Mouse (Mus musculus) cerebellum, postnatal 36 days (tissue): ENCODE measurements around the gene Grip1.

Experiments used
- DNase-seq, 2 experiments: peaks; one replicate each; pipeline ENCODE4 v3.0.0; 2021 to 2022; ENCODE audit warnings: mixed read lengths in 2 of 2

Grip1 gene

DNA sequence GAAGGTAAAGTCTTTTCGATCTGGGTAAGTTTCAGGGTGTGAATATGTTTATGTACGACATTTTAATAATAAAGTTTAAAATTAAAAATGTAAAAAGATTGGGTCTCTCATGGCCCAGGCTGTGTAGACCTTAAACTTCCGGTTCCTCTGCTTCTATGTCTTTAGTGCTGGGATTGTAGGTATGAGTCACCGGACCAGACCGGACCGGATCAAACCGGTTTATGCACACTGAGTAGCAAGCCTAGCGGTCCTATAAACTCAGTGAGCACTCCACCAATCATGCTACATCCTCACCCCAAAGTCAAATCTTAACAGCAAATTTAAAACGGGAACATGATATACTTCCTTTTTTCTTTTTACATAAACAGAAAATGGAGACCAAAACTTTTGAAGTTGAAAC is 530.7 kb downstream of the Grip1 start:
- DNase-seq, result no peak

DNA sequence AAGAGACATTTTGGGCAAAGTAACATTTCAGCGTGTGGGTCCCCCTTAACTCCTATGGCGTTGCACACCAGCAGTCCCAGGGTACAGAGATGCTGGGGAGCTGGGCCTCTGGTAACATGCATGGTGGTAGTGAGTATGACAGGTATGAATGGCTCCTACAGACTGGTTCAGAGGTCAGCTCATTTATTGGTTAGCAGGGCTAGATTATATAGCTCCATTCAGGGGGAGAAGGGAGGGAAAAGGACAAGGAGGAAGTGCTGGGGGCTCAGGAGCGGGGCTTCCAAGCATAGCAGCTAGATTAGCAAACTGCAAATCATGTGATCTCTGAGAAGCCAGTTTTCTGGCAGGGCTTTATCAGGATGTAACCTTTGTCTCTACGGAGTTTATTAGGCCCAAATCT is 544.8 kb downstream of the Grip1 start:
- DNase-seq, result no peak

DNA sequence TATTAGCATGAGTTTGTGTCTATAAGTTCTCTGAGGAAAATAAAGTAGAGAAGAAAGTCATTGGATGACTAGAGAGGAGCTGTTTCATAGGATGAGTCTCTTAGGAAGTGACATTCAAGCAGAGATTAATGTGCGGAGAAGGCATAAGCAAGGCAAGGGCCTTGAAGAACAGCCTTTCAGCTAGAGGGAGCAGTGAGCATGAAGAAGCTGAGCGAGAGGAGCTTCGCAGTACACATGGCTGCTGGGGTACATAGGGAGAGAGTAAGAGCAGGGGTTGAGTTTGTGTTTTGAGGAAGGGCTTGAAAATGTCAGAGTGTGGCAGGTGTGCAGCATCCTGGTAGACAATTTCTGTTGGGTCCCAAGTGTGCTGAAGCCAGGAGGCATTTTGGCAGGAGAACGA is 548.5 kb downstream of the Grip1 start:
- DNase-seq, result no peak

DNA sequence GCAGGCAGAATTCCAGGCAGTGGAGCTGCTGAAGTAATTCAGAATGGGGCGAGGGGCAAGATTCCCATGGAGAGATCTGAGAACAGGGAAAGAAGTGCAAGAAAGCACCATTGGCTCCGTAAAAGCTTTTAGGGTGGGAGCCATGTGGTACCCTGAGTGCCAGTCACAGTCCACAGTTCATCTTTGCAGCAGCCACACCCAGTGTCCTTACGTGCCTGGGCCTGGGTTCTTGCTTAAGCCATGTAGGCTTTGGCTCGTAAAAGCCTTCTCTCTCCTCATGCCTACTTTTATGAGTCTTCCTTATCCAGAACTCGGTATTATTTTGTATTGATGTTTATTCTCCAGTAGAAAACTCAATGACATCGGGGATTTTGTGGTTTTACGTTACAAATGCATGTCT is 550.5 kb downstream of the Grip1 start:
- no peak for DNase-seq

DNA sequence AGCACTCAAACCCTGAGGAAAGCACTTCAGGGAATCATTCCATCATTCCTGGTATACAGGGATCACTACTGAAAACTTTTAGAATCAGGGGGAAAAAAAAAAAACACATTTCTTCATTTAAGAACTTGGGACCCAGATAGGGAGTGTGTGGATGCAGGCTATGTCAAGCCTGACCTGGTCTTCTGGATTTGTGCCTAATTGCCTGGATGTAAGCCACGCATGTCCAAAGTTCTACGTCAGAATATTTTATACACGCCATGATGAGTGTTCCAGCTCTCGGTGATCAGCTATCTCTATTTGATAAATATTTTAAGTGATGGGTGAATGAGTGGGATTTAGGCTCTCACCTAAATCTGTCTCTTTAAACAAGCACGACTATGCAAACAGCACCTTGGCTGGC is 552.0 kb downstream of the Grip1 start:
- DNase-seq, result no peak

DNA sequence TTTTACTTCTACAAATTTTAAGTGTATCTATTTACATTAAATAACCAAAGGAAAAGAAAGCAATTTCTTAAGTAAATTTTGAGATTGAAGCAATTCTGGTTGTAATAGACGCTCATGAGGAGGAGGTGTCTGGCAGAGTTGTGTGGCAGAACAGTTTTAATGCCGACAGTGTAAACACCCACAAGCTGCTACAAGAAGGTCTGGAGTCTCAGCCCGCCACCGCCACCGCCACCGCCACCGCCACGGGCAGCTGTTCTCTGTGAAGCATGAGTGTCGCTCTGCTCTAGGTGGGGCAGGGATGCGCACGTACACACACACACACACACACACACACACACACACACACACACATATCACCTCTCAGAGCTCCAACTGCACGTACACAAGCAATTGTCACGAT is 558.7 kb downstream of the Grip1 start:
- no peak for DNase-seq

DNA sequence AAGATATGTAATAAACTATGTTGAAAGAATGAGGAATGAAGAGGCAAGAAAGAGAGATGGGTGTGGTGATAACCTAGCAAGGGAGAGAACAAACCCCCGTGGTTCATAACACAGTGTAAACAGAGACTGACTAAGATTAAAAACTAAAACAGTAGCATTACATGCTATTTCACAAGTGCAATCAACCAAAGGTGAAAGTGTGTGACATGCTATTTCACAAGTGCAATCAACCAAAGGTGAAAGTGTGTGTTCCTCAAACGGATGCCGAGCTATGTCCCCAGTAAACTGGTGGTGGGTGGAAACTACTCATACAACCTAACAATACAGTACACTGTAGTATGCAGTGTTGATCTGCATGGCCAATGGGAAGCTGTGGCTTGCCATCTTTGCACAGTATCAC is 561.5 kb downstream of the Grip1 start:
- no peak for DNase-seq

DNA sequence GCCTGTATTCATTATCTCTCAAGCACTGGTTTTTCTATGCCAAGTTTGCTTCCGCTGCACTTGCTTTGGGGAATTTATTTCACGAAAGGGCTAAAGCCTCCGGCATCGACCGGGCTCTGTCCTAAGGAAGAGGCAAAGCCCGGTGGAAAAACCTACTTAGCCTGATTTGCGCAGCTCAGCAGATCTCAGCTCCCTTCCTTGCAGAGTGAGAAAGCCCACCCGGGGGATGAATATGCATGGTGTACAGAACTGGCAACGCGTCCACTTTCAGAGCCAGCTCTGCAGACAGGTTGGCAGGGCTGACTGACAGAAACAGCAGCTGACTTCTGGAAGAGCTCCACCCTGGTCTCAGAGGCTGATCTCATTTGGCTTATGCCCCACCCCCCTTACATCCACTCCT is 572.8 kb downstream of the Grip1 start:
- DNase-seq, result no peak

DNA sequence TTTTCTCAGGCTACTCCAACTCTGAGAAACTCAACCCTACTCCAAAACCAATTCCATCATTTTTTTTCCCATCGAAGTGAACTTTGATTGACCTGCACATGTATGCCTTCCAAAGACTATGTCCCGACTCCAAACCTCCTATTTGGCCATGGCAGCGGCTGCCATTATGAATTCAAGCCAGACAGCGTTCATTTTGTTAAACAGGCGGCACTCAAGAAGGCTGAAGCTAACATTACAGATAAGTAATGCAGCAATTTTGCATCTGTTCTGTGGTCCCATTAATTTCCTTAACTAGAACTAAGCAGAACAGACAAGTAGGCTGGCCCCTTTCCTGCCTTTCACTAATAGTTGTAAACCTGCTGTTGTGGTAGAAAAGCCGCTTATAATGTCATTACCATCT is 577.3 kb downstream of the Grip1 start:
- no peak for DNase-seq

DNA sequence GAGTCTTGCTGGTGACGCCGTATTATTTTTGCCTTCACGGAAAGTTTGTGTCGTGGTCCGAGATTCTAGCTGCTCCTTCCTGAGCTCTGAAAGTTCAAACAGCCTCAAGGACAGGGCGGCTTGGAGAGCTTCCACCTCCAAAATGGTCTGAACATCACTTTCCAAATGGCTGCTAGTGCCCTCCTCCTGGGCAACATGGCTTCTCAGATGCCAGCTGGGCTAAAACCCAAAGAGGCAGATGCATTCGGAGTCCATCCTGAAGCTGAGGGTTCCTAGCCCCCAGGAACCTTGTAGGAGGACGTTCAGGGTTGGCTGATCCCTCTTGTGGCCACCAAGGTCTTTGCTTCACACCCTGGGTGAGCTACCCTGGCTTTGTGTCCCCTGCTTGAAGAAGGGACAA is 577.7 kb downstream of the Grip1 start:
- peak in 1 of 2 experiments; percentile 6 for DNase-seq

DNA sequence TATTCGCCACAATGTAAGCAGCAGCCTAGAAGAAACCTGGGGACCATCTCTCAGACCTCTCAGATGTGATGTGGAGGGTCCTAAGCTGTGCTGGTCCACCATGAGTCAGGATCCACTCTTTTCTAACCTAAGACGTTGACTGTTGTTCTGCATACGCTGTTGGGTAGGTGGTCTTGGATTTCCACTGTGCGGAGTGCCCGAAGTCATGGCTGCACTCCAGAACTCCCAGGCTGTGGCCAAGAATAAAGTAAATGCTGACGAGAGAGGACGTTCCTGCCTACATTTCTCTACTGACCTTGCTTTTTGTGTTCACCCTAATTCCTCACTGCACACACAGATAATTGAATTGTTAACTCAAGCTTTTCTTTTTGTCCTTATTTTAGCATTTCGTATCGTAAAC is 580.2 kb downstream of the Grip1 start:
- no peak for DNase-seq

DNA sequence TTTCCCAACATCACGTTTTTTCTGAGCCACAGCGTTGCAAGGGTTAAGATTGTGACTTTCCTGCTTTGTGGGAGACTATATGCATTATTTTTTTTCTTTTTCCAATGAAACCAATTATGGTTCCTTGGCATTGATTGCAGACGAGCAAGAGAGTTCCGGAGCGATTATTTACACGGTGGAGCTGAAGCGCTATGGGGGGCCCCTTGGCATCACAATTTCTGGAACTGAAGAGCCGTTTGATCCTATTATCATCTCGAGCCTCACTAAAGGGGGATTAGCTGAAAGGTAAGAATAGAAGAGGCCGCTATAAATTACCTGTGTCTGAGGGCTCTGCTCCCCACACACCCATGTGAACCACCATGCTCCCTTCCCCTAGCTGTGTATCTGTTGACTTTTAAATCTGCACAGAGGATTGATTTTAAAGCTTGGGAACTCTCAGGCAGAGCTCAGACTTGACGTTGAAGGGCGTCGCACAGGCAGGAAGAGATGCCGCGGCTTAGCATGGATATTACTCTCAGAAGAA is 581.6 kb downstream of the Grip1 start:
- no peak for DNase-seq

DNA sequence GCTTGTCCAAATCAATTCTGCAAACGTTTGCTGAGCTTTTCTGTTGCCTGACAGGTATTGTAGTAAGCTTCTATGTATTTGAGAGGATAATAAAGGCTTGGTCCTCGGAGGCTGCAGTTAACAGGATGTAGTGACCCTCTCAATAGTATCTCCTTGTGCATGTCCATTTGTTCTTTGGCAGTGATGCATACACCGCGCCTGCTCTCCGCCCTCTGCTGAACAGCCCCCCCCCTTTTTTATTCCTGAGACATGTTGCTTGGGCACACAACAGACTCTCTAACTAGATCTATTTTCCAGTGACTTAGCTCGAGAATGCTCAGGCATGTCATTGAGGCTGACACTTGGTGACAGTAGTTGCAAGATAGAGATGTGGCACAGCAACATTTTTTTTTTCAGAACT is 582.2 kb downstream of the Grip1 start:
- DNase-seq, result no peak

DNA sequence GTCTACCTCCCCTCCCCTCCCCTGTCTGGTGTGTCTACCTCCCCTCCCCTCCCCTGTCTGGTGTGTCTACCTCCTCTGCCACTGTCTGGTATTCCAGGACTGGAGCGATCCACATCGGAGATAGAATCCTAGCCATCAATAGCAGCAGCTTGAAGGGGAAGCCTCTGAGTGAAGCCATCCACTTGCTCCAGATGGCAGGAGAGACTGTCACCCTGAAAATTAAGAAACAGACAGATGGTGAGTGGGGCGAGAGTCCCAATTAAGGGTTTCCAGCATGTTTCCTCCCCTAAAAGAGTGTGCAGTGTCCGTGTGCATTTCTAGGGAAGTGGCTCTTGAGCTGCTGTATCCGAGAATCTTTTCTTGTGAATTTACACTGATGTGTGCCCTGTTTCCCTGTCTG is 584.6 kb downstream of the Grip1 start:
- DNase-seq, result no peak

DNA sequence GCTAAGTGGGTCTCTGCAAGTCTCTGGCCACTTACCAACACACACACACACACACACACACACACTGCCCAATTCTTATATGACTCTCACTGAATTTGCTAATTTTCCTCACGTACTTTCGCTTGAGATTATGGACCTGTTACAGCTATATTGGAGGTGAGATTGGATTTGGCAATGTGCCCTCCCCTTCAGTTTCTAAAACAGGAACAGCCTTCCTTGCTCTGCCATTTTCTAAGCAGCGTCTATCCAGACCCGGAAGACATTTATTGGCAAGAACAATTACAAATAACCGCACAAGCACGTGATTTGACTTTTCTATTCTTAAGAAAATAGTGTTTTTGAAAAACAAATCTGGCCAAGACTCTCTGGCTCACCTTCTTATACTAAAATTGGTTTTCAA is 590.6 kb downstream of the Grip1 start:
- DNase-seq, result no peak

DNA sequence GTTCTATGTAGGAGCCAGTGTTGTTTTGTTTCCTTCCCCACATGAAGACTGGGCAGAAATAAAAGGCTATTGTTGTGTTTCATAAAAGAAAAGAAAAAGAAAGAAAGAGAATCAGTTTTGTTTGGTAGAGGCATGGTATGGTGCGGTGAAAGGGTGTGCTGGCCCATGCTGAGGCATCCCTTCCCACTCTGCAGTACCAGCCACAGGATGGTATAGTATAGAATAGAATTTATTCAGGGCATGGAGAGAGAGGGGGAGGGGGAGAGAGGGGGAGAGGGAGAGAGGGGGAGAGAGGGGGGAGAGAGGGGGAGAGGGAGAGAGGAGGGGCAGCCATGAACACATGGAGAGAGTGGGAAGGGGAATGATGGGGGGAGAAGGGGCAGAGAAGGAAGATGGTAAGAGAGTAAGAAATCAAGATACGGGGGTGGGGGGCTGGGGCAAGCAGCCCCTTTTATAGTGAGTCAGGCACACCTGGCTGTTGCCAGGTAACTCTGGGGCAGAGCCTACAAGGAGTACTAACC is 591.1 kb downstream of the Grip1 start:
- DNase-seq, result no peak

DNA sequence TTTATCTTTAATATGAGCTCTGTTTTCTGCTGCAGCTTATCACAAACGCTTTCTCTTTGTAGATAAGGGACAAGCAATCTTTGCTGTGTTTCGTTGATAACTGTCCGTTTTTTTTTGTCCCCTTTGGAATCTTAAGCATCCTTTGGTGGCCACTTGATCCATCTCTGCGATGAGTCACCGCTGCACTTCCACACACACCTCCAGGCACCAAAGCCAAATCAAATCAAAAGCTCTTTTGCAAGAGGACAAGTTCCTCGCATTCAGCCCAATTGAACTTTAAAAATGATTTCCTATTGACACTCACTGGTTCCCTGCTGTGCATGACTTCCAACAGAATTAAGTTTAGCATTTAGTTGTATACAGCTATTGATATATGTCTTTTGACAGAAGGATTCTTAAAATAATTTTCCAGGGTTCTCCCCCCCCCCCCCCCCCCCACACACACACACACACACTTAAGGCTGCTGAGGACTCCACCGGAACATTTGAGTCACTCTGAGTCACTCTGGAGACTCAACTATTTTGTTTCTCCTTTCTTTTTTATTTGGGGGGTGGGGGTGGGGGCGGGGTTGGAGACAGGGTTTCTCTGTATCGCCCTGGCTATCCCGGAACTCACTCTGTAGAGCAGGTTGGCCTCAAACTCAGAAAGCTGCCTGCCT is 607.1 kb downstream of the Grip1 start:
- no peak for DNase-seq

DNA sequence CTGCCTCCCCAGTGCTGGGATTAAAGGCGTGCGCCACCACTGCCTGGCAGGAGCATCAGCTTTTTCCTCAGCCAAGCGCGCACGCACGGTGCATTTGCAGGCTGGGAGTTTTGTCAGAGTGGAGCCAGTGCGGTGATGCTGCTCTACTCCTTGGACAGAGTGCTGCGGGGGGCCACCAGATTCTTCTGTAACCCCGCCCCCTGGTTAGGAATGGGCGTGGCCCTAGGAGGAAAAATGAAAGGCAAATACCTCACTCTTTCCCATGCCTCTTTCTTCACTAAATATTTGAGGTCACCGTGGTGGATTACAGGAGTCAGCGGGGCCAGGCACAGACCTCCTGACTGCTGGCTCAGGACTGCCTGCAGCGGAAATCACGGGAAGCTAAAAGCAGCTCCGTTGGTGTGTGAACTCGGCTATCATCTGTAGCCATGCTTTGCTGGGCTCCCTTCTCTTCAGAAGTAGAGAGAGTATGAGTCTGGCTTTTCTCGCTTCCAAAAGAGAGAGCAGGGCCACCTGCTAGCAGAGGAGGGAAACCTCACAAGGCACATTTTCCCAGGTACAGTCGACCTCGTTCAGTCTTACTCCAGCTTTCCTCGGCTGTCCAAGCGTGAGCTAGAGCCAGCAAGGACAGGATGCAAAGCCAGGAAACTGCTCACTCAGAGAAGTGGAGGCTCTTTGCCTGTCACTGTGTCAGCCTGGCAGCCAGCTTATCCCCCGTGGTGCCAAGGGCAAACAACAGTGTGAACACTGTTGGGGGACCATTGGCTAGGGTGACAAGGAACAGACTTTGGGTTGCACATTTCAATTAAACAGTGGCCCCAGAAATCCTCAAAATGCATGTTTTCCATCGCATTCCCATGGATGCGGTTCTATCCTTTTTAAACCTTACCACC is 607.9 kb downstream of the Grip1 start:
- no peak for DNase-seq

DNA sequence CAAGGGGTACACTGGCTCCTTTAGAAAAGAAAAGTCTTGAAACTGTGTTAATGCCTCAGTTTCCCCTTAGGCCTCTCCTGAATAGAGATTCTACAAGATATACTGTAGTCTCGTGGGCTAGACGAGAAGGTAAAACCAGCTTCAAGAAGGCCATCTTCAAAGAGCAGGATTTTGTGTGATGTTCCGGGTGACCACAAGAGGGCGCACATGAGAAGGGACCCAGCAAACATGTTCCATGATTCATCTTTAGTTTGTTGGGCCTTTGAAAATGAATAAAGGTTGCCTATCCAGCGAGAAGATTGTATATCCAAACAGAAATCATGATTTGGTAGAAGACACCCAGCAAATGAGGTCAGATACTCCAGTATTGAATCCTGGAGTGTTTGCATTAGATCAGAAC is 610.8 kb downstream of the Grip1 start:
- DNase-seq, result peak; percentile 48 to 55

DNA sequence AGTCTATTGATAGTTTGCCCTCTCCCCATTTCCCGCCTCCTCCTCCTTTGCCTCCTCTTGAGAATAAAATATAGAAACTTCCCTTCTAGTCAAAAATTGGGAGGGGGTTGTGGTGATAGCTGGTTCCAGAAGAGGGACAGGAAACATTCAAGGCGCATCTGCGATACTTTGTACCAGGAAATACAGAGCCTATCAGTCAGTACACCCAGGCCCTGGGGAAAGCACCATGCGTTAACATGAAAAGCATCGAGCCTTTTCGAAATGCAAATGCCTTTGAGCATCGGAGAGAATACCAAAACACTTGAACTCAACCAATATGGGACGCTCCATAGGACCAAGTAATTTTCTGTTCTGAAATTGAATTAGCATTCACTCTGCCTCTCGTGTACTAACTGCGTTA is 612.7 kb downstream of the Grip1 start:
- DNase-seq, result no peak

DNA sequence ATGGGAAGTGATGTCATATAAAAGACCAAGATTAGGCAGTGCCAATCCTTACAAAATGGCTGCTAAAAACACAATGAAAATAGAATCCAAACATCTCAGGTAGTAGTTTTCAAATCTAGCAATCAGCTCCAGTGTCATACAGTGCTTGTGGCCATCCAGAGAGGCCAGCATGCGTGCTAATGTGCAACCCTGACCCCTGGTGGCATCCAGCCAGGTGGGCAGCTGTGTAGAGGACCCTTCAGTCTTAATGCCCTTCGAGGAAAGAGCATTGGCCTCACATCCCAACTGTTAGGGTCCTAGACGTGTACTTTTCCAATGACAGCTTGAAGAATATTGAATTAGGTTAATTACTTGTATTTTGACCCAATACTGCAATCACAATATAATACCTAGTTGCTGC is 624.2 kb downstream of the Grip1 start:
- no peak for DNase-seq

DNA sequence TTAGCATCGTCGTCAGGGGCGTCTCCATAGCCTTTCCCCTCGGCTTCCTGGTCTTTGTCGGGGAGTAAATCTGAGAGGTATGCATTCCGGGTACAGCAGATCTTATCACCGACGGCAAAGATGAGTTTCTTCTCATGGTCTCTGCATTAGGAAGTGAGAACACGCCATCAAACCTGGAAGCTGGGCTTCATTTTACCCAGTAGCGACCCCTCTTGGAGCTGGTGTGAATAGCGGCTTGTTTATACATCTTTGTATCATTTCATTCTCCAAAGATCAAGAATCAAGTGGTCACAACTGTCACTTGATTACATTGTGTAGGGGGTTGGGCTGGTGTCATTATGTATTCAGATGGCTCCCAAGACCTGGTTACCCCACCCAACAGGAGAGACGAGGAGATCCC is 638.9 kb downstream of the Grip1 start:
- DNase-seq, result no peak

DNA sequence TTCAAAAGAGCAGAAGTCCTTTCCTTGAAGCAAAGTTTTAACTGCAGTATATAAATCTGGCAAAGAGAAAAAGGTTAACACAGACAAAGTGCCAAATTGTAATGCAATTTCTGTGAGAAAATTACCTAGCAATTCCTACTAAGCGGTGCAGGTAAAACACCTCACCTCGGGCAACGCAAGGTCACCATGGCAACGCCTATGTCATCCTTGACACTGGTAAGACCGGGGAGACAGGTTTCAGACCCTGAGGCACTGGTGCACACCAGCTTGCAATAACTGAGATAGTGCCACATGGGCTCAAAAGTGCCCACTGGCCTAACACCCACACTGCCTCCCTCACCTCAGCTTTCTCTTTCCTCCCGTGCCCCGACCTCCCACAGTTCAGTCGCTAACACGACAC is 641.5 kb downstream of the Grip1 start:
- DNase-seq, result no peak

DNA sequence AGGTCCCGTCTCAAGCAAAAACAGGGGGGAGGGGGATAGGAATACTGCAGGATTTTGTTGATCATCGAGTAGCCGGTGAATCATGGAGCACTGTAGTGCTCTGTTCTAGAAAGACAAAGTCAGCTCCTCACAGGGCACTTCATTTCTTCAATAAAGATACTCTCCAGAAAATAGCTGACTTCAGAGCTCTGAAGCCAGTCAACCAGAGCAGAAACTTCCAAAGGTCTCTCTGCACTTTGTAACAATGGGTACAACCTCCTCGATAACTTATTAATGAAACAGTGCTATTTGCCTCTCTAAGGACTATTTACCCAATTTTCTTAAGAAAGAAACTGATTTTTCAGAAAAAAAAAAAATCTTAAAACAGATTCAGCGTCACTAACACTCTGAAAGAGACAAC is 642.1 kb downstream of the Grip1 start:
- DNase-seq, result no peak
